Mouse (Mus musculus) liver, embryonic 15.5 days (tissue): ENCODE results near the gene Cdk14. TPM values are rescaled to one million over a fixed set of nuclear protein-coding genes. Genes with fewer than 3 reads are reported as not detected.

Experiments
- ATAC-seq: fragments of 200-750 bp; cut with Nextera tagmentation; 2 replicates; pipeline ENCODE4 v1.8.0; 2017; ENCODE audit warnings: moderate number of reproducible peaks, mild to moderate bottlenecking, moderate library complexity; ENCODE audit not compliant: insufficient read depth
- H3K27ac ChIP-seq: fragments of 300-500 bp; sonication (generic); replicated peaks from 2 replicates; pipeline ENCODE4 v1.5.1; 2015; ENCODE audit warnings: mild to moderate bottlenecking, inconsistent platforms
- H3K27me3 ChIP-seq: fragments of 300-500 bp; sonication (generic); 2 replicates; pipeline ENCODE4 v1.6.1; 2015; ENCODE audit warnings: mild to moderate bottlenecking, inconsistent platforms
- H3K36me3 ChIP-seq: fragments of 300-500 bp; sonication (generic); replicated peaks from 2 replicates; pipeline ENCODE4 v1.6.1; 2015; ENCODE audit warnings: moderate library complexity, mild to moderate bottlenecking, inconsistent platforms
- H3K4me1 ChIP-seq: fragments of 300-500 bp; sonication (generic); replicated peaks from 2 replicates; pipeline ENCODE4 v1.6.1; 2015; ENCODE audit warnings: inconsistent platforms
- H3K4me2 ChIP-seq: fragments of 300-500 bp; sonication (generic); 2 replicates; pipeline ENCODE4 v1.6.1; 2015; ENCODE audit warnings: moderate library complexity, mild to moderate bottlenecking, inconsistent platforms
- H3K4me3 ChIP-seq: fragments of 300-500 bp; sonication (generic); replicated peaks from 2 replicates; pipeline ENCODE4 v1.5.1; 2015; ENCODE audit warnings: mild to moderate bottlenecking, inconsistent platforms
- H3K9ac ChIP-seq: fragments of 300-500 bp; sonication (generic); 2 replicates; pipeline ENCODE4 v1.6.1; 2015; ENCODE audit warnings: moderate library complexity, mild to moderate bottlenecking, inconsistent platforms
- H3K9me3 ChIP-seq: fragments of 300-500 bp; sonication (generic); replicated peaks from 2 replicates; pipeline ENCODE4 v1.6.1; 2016; ENCODE audit warnings: inconsistent platforms
- WGBS: fragments of 180-500 bp; shearing (Covaris S2); methylation state at CpG from one replicate; pipeline ENCODE4 v1.1.7; 2015; ENCODE audit warnings: mixed read lengths; ENCODE audit not compliant: insufficient replicate concordance; 5-methylcytosine and 5-hydroxymethylcytosine counted together
- polyA plus RNA-seq: library from polyadenylated mRNA; unstranded; fragments of >200 nt; fragmentation: Nextera tagmentation; extraction: Ambion mirVana; gene quantifications from 2 replicates; pipeline ENCODE4 v1.2.1, GENCODE M21; 2015

The Cdk14 gene
- polyA plus RNA-seq, 1 experiment from 2014 or later, result 1.2 TPM

DNA sequence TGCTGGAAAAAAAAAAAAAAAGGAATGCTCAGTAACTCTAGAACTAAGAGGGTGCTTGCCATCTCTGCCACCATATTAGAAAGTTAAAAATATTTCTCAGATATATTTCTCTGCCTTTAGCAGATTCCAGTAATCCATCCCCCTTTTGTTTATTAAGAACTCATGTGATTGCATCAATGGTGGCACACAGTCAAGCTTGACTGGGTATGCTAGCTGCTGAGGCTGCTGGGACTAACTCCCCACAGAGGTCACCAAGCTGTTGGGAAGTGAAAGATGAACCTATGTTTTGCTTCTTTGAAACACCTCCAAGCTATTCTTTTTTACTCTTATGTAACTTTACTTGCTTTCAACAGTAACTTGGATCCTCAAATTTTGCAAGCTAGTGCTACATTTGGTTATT lies 618.1 kb downstream of the Cdk14 start:
- no peak overlapping the region for H3K27ac ChIP-seq
- H3K9me3 ChIP-seq, result no peaks in the 10 kb centered on the region
- H3K4me2 ChIP-seq, result no peak overlapping the region
- no peaks in the 10 kb centered on the region for H3K27me3 ChIP-seq
- no peak overlapping the region for H3K9ac ChIP-seq
- H3K36me3 ChIP-seq, result no peaks in the 10 kb centered on the region
- ATAC-seq, result no peak
- H3K4me1 ChIP-seq, result no peaks in the 10 kb centered on the region
- no peak overlapping the region for H3K4me3 ChIP-seq

DNA sequence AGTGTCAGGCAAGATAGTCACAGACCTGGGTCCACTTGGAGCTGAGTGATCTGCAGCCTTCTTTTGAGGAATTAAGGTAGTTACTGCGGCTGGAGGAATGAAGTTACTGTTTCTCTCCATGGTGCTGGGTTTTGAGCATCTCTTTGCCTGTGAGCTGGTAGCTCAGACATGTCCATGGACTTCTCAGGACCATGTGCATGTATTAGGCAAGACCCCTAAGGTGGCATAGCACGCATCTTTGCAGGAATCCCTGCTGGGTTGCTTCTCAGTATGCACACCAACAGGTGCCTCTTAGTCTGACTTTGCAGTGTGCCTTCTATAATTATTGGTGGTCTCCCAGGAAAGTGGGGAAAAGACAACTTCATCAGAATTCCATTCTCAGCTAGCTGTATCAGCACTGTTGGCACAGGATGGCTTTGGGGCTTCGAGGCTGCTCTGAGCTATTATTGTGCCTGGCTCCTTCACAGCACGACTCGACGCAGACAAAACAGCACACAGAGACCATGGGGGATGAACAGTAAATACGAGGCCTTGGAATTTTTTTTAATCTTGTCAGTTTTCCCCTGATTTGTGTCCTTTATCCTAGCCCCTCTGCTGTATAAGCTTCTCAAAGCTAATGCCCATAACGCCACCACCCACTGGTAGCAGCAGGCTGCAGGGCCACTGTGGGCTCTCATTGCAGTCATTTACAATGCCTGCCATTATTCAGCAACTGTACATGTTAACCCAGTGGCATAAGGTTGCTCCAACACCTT lies 618.8 kb downstream of the Cdk14 start:
- no peak overlapping the region for H3K4me2 ChIP-seq
- H3K9ac ChIP-seq, result no peak overlapping the region
- 57% methylated on average over 8 of the region's 8 CpGs for WGBS
- H3K4me3 ChIP-seq, result no peak overlapping the region
- ATAC-seq, result no peak
- H3K36me3 ChIP-seq, result no peaks in the 10 kb centered on the region
- H3K27me3 ChIP-seq, result no peaks in the 10 kb centered on the region
- H3K27ac ChIP-seq, result no peak overlapping the region
- no peaks in the 10 kb centered on the region for H3K4me1 ChIP-seq
- H3K9me3 ChIP-seq, result no peaks in the 10 kb centered on the region

DNA sequence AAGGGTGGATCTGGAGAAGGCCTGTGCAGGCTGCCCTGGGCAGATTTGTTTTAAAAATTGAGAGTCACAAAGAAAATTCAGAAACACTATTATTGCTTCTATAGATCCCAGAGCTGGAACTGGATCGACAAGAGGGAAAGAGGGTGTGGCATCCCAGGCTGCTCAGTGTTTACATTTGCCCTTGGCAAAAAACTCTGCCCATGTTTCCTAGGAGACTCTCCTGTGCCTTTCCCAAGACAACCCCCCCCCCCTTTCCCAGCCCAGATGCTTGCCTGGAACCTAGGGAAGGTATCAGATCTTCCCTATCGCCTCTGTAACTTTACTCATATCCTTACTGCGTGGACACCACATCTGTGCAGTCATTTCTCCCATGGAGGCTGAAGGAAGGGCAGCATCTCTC lies 628.9 kb downstream of the Cdk14 start:
- no peak for ATAC-seq
- Histone ChIP-seq H3K27me3 (no peaks in the 10 kb centered on the region), H3K36me3 (no peaks in the 10 kb centered on the region), H3K9ac (no peak overlapping the region), H3K4me3 (no peak overlapping the region), H3K9me3 (no peaks in the 10 kb centered on the region), H3K4me1 (no peaks in the 10 kb centered on the region), H3K4me2 (no peak overlapping the region), H3K27ac (no peak overlapping the region)
- WGBS, result 57% methylated on average over 3 of the region's 3 CpGs

- Histone ChIP-seq H3K9me3 (no peaks in the 10 kb centered on the region), H3K27me3 (no peaks in the 10 kb centered on the region), H3K9ac (no peak overlapping the region), H3K36me3 (no peaks in the 10 kb centered on the region), H3K4me1 (no peaks in the 10 kb centered on the region), H3K4me2 (no peak overlapping the region), H3K27ac (no peak overlapping the region), H3K4me3 (no peak overlapping the region)
- ATAC-seq, result no peak
- WGBS, result 81% methylated on average over 4 of the region's 4 CpGs
Measured at GRCm38 (mm10) chr5:4790265-4790664, 629.8 kb downstream of the Cdk14 start.

GRCm38 (mm10) chr5:4788484-4788883 lies 631.6 kb downstream of the Cdk14 start:
- Histone ChIP-seq H3K27ac (no peak overlapping the region), H3K4me2 (no peak overlapping the region)

DNA sequence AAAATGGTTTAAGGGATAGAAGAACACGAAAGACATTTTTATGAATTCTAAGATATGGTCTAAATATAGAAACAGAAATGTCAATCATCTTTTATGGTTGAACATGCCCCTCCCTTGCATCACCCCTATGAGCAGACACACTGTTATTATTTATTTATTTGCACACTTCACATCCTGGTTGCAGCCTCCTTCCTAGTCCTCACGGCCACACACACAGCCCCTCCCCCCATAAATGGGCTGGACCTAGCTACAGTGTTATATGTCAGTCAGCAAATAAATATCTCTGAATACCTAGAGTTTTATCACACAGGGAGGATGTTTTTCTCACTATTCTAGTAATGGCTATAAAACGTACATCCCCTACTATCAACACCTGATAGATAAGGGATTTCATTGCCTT lies 633.3 kb downstream of the Cdk14 start:
- H3K27me3 ChIP-seq, result no peaks in the 10 kb centered on the region
- ATAC-seq, result no peak
- WGBS, result 39% methylated on average over 3 of the region's 3 CpGs

More at GRCm38 (mm10) chr5:4788484-4788883, 631.6 kb downstream of the Cdk14 start:
- 53% methylated on average over 3 of the region's 3 CpGs for WGBS
- H3K4me1 ChIP-seq, result no peaks in the 10 kb centered on the region
- H3K4me3 ChIP-seq, result no peak overlapping the region
- H3K9me3 ChIP-seq, result no peaks in the 10 kb centered on the region
- no peaks in the 10 kb centered on the region for H3K36me3 ChIP-seq
- H3K9ac ChIP-seq, result no peak overlapping the region
- H3K27me3 ChIP-seq, result no peaks in the 10 kb centered on the region
- no peak for ATAC-seq

DNA sequence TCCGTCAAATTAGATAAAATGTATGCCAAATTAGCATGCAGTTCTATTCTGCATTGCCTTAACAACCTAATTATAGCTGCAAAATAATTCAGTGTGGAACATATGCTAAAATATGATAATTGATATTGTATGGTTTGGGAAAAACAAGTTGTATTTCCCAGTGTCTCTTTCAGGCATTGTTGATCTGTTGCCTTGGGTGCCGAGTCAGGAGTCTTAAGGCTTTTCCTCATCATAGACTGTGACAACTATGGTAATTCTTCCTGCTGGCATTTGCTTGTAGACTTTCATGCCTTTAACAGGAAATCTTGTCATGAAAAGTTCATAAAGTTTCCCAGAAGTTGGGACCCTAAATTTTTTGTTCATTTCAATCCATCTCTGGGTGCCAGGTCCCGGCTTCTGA lies 641.8 kb downstream of the Cdk14 start:
- WGBS, result 66% methylated on average over 3 of the region's 3 CpGs
- Histone ChIP-seq H3K36me3 (no peaks in the 10 kb centered on the region), H3K9ac (no peak overlapping the region), H3K27me3 (no peaks in the 10 kb centered on the region), H3K27ac (no peak overlapping the region), H3K4me3 (no peak overlapping the region), H3K9me3 (no peaks in the 10 kb centered on the region), H3K4me1 (no peaks in the 10 kb centered on the region), H3K4me2 (no peak overlapping the region)
- ATAC-seq, result no peak

More for the DNA sequence above, 633.3 kb downstream of the Cdk14 start:
- H3K9ac ChIP-seq, result no peak overlapping the region
- H3K4me3 ChIP-seq, result no peak overlapping the region
- no peak overlapping the region for H3K4me2 ChIP-seq
- H3K36me3 ChIP-seq, result no peaks in the 10 kb centered on the region
- H3K9me3 ChIP-seq, result no peaks in the 10 kb centered on the region
- no peaks in the 10 kb centered on the region for H3K4me1 ChIP-seq
- no peak overlapping the region for H3K27ac ChIP-seq

- Histone ChIP-seq H3K4me1 (no peaks in the 10 kb centered on the region), H3K9ac (no peak overlapping the region), H3K27ac (no peak overlapping the region), H3K27me3 (no peaks in the 10 kb centered on the region), H3K4me3 (no peak overlapping the region), H3K4me2 (no peak overlapping the region), H3K9me3 (no peaks in the 10 kb centered on the region), H3K36me3 (no peaks in the 10 kb centered on the region)
- no peak for ATAC-seq
- 33% methylated on average over 2 of the region's 2 CpGs for WGBS
Measured at GRCm38 (mm10) chr5:4776495-4776894, 643.6 kb downstream of the Cdk14 start.

- Histone ChIP-seq H3K9ac (no peak overlapping the region), H3K27me3 (no peaks in the 10 kb centered on the region), H3K9me3 (no peaks in the 10 kb centered on the region), H3K4me1 (no peaks in the 10 kb centered on the region), H3K4me2 (no peak overlapping the region), H3K4me3 (no peak overlapping the region), H3K27ac (no peak overlapping the region), H3K36me3 (no peaks in the 10 kb centered on the region)
- WGBS, result 50% methylated on average over 9 of the region's 9 CpGs
- ATAC-seq, result no peak
Measured at GRCm38 (mm10) chr5:4773090-4773772, 646.9 kb downstream of the Cdk14 start.

GRCm38 (mm10) chr5:4770609-4771008 lies 649.5 kb downstream of the Cdk14 start:
- Histone ChIP-seq H3K9me3 (no peaks in the 10 kb centered on the region), H3K36me3 (no peaks in the 10 kb centered on the region)
- WGBS, result 27% methylated on average over 1 of the region's 1 CpGs

GRCm38 (mm10) chr5:4767896-4768295 lies 652.2 kb downstream of the Cdk14 start:
- no peaks in the 10 kb centered on the region for H3K4me1 ChIP-seq

More at GRCm38 (mm10) chr5:4770609-4771008, 649.5 kb downstream of the Cdk14 start:
- no peak overlapping the region for H3K9ac ChIP-seq
- no peaks in the 10 kb centered on the region for H3K27me3 ChIP-seq
- H3K4me3 ChIP-seq, result no peak overlapping the region
- no peak overlapping the region for H3K4me2 ChIP-seq
- no peaks in the 10 kb centered on the region for H3K4me1 ChIP-seq
- no peak overlapping the region for H3K27ac ChIP-seq
- ATAC-seq, result no peak

More at GRCm38 (mm10) chr5:4767896-4768295, 652.2 kb downstream of the Cdk14 start:
- ATAC-seq, result no peak
- no peak overlapping the region for H3K9ac ChIP-seq
- H3K4me2 ChIP-seq, result no peak overlapping the region
- H3K36me3 ChIP-seq, result no peaks in the 10 kb centered on the region
- H3K27ac ChIP-seq, result no peak overlapping the region
- H3K4me3 ChIP-seq, result no peak overlapping the region
- H3K9me3 ChIP-seq, result no peaks in the 10 kb centered on the region
- WGBS, result 25% methylated on average over 2 of the region's 2 CpGs
- H3K27me3 ChIP-seq, result no peaks in the 10 kb centered on the region
